Mouse (Mus musculus) induced T-regulatory cell, adult 2 months (primary cell): ENCODE measurements around the gene 4930402H24Rik.
"Not testable (repeated sequence)": the region's sequence is repeated elsewhere in the genome, so short reads cannot be mapped to it uniquely, and the experiment has no call there.

Experiments used
- DNase-seq: peaks from one replicate; pipeline ENCODE4 v3.0.0-alpha.2; 2012; ENCODE audit warnings: low read depth

The 4930402H24Rik gene

GRCm38 (mm10) chr2:130852964-130853363 is 53.2 kb downstream of the 4930402H24Rik start:
- DNase-seq = no peak

DNA sequence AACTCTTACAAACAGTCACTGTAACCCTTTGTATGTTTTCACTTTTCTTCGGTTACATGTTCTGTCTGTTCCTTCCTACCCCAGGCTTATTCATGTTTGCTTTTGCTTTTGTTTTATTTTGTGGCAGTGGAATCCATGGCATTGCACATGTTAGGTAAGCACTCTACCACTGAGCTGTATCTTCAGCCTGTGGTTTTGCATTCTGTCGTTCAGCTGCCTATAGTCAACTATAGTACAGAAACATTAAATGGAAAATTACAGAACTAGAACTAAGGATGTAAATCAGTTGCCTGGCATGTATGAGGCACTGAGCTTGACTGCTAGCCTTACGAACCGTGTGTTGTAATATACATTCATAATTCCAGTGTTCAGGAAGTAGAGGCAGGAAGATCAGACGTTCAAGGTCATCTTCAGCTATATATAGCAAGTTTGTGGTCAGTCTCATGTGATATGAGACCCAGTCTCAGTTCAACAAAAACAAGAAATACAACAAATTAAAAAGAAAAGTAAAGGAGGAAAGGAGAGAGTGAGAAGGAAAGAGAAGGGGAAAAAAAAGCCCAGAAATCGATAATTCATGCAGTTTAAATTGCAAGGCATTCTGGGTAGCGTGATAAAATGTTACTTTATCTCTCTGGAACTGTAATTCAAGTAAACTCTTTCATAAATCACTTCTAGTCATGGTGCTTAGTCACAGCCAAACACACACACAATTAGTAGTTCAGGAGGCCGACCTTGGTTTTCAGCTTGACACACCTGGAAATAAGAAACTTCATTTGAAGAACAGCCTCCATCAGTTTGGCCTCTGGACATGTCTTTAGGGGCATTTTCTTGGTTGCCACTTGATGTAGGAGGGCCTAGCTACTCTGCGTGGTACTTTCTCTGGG is 54.6 kb downstream of the 4930402H24Rik start:
- no peak for DNase-seq

DNA sequence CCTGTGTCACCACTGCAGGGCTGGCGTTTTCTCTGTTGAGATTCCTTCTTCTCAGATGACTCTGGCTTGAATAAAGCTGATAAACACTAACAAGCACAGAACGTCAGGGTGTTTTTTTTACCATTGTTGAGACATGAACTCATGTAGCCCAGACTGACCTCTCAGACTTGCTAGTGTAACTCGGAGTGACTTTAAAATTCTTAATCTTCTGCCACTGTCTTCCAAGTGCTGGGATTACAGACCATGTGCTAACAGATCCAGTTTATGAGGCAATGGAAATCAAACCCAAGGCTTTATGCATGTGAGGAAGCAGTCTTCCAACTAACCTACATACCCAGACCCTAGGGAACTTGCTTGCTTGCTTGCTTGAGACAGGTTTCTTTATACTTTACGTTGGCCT is 56.5 kb downstream of the 4930402H24Rik start:
- DNase-seq = no peak

DNA sequence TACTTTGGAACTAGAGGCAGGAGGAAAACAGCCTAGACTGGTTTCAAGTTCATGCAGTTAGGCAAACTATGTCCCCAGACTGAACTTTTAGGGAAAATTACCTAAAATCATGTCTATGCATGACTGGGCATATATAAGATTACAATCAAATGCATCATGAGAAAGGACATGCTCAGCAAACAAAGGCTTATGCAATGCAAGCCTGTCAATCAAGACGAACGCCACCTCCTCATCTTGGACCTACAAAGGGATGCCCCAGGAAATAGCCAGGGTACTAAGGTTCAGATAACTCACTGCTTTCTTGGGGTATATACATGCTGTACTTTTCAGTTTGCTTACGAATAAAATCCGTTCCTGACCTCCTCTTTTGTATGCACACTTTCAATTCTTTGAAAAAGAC is 57.9 kb downstream of the 4930402H24Rik start:
- no peak for DNase-seq

GRCm38 (mm10) chr2:130843623-130844022 is 62.6 kb downstream of the 4930402H24Rik start:
- no peak for DNase-seq

DNA sequence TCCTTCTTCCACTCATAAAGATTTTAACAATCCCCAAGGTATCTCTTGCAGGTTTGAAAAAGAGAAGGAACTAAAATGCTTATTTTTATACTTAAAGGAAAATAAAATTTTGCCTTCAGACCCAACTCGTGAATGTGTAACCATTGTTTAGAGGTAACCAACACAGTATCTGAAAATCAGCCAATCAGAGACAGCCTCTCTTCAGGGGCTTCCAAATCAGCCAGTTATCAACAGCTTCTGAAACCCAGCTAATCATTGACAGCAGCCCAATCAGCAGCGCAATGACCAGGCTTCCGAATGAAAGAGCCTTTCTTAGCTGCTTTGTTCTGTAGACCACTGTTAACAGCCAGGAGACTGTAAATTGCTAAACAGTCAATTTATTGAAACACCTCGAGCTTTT is 65.4 kb downstream of the 4930402H24Rik start:
- no peak for DNase-seq

GRCm38 (mm10) chr2:130839874-130840661 is 66.1 kb downstream of the 4930402H24Rik start:
- DNase-seq = peak; percentile 88

DNA sequence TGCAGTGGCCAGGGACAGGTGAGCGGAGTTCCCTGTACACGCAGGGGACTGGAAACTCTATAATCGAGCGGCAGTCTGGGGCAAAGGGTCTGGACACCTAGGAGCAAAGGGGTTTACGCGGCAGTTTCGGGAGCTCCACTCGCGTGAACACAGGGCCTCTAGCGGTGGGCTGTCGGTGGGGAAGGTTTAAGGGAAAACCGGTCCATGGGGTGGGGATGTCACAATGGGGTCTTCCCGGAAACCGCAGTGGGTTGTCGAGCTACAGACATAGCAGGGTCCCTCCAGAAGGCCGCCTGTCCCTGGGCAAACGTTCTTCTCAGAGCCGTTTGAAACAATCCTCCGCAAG is 66.7 kb downstream of the 4930402H24Rik start:
- DNase-seq = no peak

- peak; percentile 44 for DNase-seq
These were observed 67.1 kb downstream of the 4930402H24Rik start for GRCm38 (mm10) chr2:130839084-130839483.

GRCm38 (mm10) chr2:130838131-130838530 is 68.1 kb downstream of the 4930402H24Rik start:
- no peak for DNase-seq

DNA sequence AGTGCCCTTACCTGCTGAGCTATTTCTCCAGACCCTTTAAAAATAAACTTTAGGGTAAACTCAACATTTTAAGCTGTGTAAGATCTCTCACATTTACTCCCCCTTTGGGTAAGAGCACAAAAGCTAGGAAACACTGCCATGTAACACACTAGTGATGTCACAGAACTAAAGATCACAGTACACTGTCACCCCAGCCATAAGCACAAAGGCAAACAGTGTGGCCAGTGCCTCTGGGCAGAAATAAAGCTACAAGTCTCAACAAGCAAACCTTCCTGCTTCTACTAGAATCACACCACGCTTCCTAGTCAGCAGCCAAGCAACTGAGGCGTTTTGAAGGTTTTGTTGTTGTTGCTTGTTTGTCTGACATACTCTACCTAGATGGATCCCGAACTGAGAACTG is 72.5 kb downstream of the 4930402H24Rik start:
- DNase-seq = no peak

DNA sequence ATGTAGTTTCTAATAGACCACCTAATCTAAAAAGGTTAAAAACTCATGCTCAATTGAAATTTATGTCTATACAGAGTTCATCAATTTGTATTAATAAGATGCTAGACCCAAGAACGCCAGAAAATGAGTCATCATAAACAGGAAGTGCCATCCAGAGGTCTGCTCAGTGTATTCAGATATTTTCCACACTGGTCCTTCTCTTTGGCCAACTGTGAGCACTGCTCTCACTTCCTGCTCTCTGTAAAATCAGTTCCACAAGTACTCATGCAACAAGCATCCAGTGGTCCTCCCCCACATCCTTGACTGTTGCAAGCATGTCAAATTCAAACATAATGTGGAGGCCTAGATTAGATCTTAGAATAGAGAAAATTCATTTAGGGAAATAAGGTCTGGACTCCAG is 73.6 kb downstream of the 4930402H24Rik start:
- no peak for DNase-seq

DNA sequence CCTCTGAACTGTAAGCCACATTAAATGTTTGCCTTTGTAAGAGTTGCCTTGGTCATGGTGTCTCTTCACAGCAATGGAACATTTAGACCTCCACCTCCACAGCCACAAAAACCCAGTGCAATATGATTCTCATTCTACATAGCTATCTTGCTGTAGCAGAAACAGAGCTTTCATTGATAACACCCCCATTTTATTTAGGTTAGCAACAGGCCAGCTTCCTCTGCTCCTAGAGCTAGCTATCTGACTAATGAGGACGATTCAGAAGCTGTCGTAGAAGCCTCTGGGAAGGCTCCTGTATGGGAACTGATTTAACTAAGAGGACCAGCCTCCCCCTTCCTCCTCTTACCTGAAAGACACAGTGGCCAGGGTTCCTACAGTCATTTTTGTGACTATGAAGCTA is 74.2 kb downstream of the 4930402H24Rik start:
- no peak for DNase-seq

DNA sequence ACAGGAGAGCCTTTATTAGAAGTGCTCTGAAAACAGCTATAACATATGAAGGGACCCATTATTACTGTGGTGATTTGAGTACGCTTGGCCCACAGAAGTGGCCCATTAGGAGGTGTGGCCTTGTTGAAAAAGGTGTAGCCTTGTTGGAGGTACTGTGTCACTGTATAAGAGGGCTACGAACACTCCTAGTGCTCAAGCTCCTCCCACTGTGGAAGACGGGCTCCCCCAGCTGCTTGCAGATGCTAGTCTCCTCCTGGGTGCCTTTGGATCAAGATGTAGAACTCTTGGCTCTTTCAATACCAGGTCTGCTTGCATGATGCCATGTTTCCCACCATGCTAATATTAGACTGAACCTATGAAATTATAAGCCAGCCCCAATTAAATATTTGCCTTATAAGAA is 76.0 kb downstream of the 4930402H24Rik start:
- DNase-seq = no peak

DNA sequence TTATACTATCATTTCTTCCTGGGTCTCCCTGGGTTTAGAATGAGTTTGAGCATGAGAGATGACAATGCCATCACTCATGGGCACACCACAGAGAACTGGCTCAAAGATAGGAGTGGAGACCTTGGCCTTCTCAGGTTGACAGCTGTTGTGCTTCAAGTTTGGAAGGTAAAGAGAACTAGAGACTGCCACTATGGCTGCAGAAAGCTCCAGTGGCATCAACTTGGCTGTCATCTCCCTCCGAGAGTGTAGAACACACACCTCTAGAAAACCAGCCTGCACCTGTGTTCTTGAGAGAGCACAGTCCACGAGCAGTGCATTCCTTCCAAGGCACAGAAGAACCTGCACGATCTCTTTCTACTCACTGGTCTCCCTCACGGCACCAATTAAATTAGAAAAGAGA is 76.7 kb downstream of the 4930402H24Rik start:
- DNase-seq = no peak

- no peak for DNase-seq
These were observed 77.5 kb downstream of the 4930402H24Rik start for GRCm38 (mm10) chr2:130828668-130829067.

GRCm38 (mm10) chr2:130828066-130828465 is 78.1 kb downstream of the 4930402H24Rik start:
- not testable (repeated sequence) for DNase-seq

GRCm38 (mm10) chr2:130827410-130827809 is 78.8 kb downstream of the 4930402H24Rik start:
- no peak for DNase-seq

- no peak for DNase-seq
These were observed 87.2 kb downstream of the 4930402H24Rik start for GRCm38 (mm10) chr2:130818838-130819647.

- no peak for DNase-seq
These were observed 88.3 kb downstream of the 4930402H24Rik start for GRCm38 (mm10) chr2:130817865-130818264.

GRCm38 (mm10) chr2:130816205-130816604 is 90.0 kb downstream of the 4930402H24Rik start:
- no peak for DNase-seq

- no peak for DNase-seq
These were observed 91.7 kb downstream of the 4930402H24Rik start for GRCm38 (mm10) chr2:130814492-130814891.
